Mouse (Mus musculus): ENCODE results near the gene Rsu1.

GRCm38 (mm10) chr2:13192157-13192556, 79.1 kb downstream of the Rsu1 start:
- TF ChIP-seq CTCF (conservative IDR thresholded peaks at IDR 0.05; ENCODE audit: low read length): no peak
- no peak for TF ChIP-seq POU5F1 (IDR thresholded peaks at IDR 0.05; ENCODE audit: borderline replicate concordance, low read length)

Data from E14TG2a.4 (cell line).